Mouse (Mus musculus): ENCODE data around the gene Vps36. TPM values are rescaled to one million over a fixed set of nuclear protein-coding genes. Genes with fewer than 3 reads are reported as not detected.

Vps36 gene
- polyA plus RNA-seq, 2 experiments, result 4.9 to 7.8 TPM

DNA sequence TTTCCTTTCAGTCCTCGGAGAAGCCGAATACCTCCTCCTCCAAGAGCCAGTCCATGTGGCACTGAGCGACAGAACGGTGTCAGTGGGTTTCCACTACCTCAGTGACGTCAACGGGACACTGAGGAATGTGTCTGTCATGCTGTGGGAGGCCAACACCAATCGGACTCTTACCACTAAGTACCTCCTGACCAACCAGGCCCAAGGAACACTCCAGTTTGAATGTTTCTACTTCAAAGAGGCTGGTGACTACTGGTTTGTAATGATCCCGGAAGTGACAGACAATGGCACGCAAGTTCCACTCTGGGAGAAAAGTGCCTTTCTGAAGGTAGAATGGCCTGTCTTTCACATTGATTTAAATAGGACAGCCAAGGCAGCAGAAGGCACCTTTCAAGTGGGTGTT, 50.4 kb downstream of the Vps36 start:
- no peak for ATAC-seq (ENCODE audit: insufficient read depth)
- Histone ChIP-seq H3K9ac (replicated peaks) (no peak overlapping the region), H3K36me3 (replicated peaks; ENCODE audit: control insufficient read depth, insufficient read depth, low read depth) (no peaks in the 10 kb centered on the region), H3K4me1 (replicated peaks; ENCODE audit: control insufficient read depth in 2 of 2, insufficient read depth in 2 of 2, low read length in 1 of 2) (no peaks in the 10 kb centered on the region), H3K27ac (no peak overlapping the region), H3K4me3 (ENCODE audit: insufficient read depth in 1 of 2, low read depth in 2 of 2, low read length in 2 of 2) (no peak overlapping the region), H3K4me2 (ENCODE audit: low read depth) (no peak overlapping the region), H3K27me3 (ENCODE audit: control insufficient read depth, insufficient read depth, low read length) (no peaks in the 10 kb centered on the region), H3K9me3 (ENCODE audit: control insufficient read depth, low read length) (no peaks in the 10 kb centered on the region)
- DNase-seq (ENCODE audit: low read depth in 3 of 3, low spot score in 3 of 3), result no peak
- TF ChIP-seq EP300 (IDR thresholded peaks at IDR 0.05; ENCODE audit: low read depth) (no peak), CTCF (IDR thresholded peaks at IDR 0.05; ENCODE audit: low read depth) (no peak)
- WGBS (ENCODE audit: insufficient replicate concordance), result 80% methylated on average over 9 of the region's 9 CpGs

DNA sequence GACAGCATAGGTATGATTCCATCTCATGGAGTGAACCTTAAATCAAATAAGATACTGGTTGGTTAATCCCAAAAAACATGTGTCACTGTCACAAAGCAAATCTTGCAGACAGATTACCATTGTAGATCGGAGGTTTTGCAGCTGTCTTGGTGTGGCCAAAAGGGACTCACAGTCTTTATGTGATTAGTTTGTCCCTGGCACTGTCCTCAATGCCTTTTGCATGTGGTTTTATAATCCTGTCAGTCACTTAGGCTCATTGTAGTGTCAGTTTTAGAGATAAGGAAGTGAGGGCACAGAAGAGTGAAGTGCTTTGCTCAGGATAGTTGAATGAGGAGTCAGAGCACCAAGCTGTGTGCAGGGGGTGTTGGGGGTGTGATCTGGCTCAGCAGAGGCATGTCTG, 53.1 kb downstream of the Vps36 start:
- DNase-seq (ENCODE audit: low read depth in 3 of 3, low spot score in 3 of 3), result no peak
- 13% methylated on average over 1 of the region's 1 CpGs for WGBS (ENCODE audit: insufficient replicate concordance)
- TF ChIP-seq EP300 (IDR thresholded peaks at IDR 0.05; ENCODE audit: low read depth) (no peak), CTCF (IDR thresholded peaks at IDR 0.05; ENCODE audit: low read depth) (no peak)
- Histone ChIP-seq H3K4me1 (replicated peaks; ENCODE audit: control insufficient read depth in 2 of 2, insufficient read depth in 2 of 2, low read length in 1 of 2) (no peaks in the 10 kb centered on the region), H3K4me3 (ENCODE audit: insufficient read depth in 1 of 2, low read depth in 2 of 2, low read length in 2 of 2) (no peak overlapping the region), H3K9ac (replicated peaks) (no peak overlapping the region), H3K4me2 (ENCODE audit: low read depth) (no peak overlapping the region), H3K27me3 (ENCODE audit: control insufficient read depth, insufficient read depth, low read length) (no peaks in the 10 kb centered on the region), H3K9me3 (ENCODE audit: control insufficient read depth, low read length) (no peaks in the 10 kb centered on the region), H3K36me3 (replicated peaks; ENCODE audit: control insufficient read depth, insufficient read depth, low read depth) (no peaks in the 10 kb centered on the region), H3K27ac (no peak overlapping the region)
- ATAC-seq (ENCODE audit: insufficient read depth), result no peak

DNA sequence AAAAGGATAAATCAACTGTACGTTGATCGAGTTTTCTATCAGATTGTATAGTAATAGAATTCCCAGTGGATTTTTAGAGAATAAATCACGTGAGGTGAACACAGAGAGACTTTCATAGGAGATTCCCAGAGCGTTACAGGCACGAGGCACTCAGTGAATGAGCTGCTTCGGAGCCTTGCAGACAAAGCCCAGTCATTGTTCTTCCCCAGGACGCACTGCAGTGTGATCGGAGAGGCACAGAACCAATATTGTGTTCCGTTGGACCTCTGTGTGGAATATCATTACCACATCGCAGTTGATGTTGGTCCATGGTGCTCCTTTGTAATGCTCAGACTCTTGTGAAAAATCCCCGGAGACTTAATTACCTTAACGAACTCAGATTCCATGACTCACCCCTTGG, 55.3 kb downstream of the Vps36 start:
- Histone ChIP-seq H3K4me1 (replicated peaks; ENCODE audit: control insufficient read depth in 2 of 2, insufficient read depth in 2 of 2, low read length in 1 of 2) (no peaks in the 10 kb centered on the region), H3K9ac (replicated peaks) (no peak overlapping the region), H3K36me3 (replicated peaks; ENCODE audit: control insufficient read depth, insufficient read depth, low read depth) (no peaks in the 10 kb centered on the region), H3K9me3 (ENCODE audit: control insufficient read depth, low read length) (no peaks in the 10 kb centered on the region), H3K4me2 (ENCODE audit: low read depth) (no peak overlapping the region), H3K4me3 (ENCODE audit: insufficient read depth in 1 of 2, low read depth in 2 of 2, low read length in 2 of 2) (no peak overlapping the region), H3K27ac (no peak overlapping the region), H3K27me3 (ENCODE audit: control insufficient read depth, insufficient read depth, low read length) (no peaks in the 10 kb centered on the region)
- DNase-seq (ENCODE audit: low read depth in 3 of 3, low spot score in 3 of 3) (no peak), ATAC-seq (ENCODE audit: insufficient read depth) (no peak)
- WGBS (ENCODE audit: insufficient replicate concordance), result 78% methylated on average over 12 of the region's 12 CpGs
- TF ChIP-seq EP300 (IDR thresholded peaks at IDR 0.05; ENCODE audit: low read depth) (no peak), CTCF (IDR thresholded peaks at IDR 0.05; ENCODE audit: low read depth) (no peak)

GRCm38 (mm10) chr8:22249080-22249479, 56.5 kb downstream of the Vps36 start:
- Histone ChIP-seq H3K4me3 (ENCODE audit: insufficient read depth in 1 of 2, low read depth in 2 of 2, low read length in 2 of 2) (no peak overlapping the region), H3K4me2 (ENCODE audit: low read depth) (no peak overlapping the region), H3K4me1 (replicated peaks; ENCODE audit: control insufficient read depth in 2 of 2, insufficient read depth in 2 of 2, low read length in 1 of 2) (no peaks in the 10 kb centered on the region), H3K9me3 (ENCODE audit: control insufficient read depth, low read length) (no peaks in the 10 kb centered on the region), H3K27ac (no peak overlapping the region), H3K36me3 (replicated peaks; ENCODE audit: control insufficient read depth, insufficient read depth, low read depth) (no peaks in the 10 kb centered on the region), H3K9ac (replicated peaks) (no peak overlapping the region), H3K27me3 (ENCODE audit: control insufficient read depth, insufficient read depth, low read length) (no peaks in the 10 kb centered on the region)
- ATAC-seq (ENCODE audit: insufficient read depth) (no peak), DNase-seq (ENCODE audit: low read depth in 3 of 3, low spot score in 3 of 3) (no peak)
- no peak for TF ChIP-seq CTCF (IDR thresholded peaks at IDR 0.05; ENCODE audit: low read depth)
- TF ChIP-seq EP300 (IDR thresholded peaks at IDR 0.05; ENCODE audit: low read depth), result no peak
- WGBS (ENCODE audit: insufficient replicate concordance), result 56% methylated on average over 9 of the region's 9 CpGs

GRCm38 (mm10) chr8:22258946-22259450, 66.4 kb downstream of the Vps36 start:
- no peak overlapping the region for H3K4me3 ChIP-seq (ENCODE audit: insufficient read depth in 1 of 2, low read depth in 2 of 2, low read length in 2 of 2)
- H3K4me2 ChIP-seq (ENCODE audit: low read depth), result no peak overlapping the region
- no peak overlapping the region for H3K9ac ChIP-seq (replicated peaks)
- H3K36me3 ChIP-seq (replicated peaks; ENCODE audit: control insufficient read depth, insufficient read depth, low read depth), result no peaks in the 10 kb centered on the region
- no peaks in the 10 kb centered on the region for H3K9me3 ChIP-seq (ENCODE audit: control insufficient read depth, low read length)
- 78% methylated on average over 18 of the region's 18 CpGs for WGBS (ENCODE audit: insufficient replicate concordance)
- DNase-seq (ENCODE audit: low read depth in 3 of 3, low spot score in 3 of 3) (no peak), ATAC-seq (ENCODE audit: insufficient read depth) (no peak)
- no peak for TF ChIP-seq EP300 (IDR thresholded peaks at IDR 0.05; ENCODE audit: low read depth)
- no peak for TF ChIP-seq CTCF (IDR thresholded peaks at IDR 0.05; ENCODE audit: low read depth)
- no peaks in the 10 kb centered on the region for H3K27me3 ChIP-seq (ENCODE audit: control insufficient read depth, insufficient read depth, low read length)
- H3K27ac ChIP-seq, result no peak overlapping the region
- H3K4me1 ChIP-seq (replicated peaks; ENCODE audit: control insufficient read depth in 2 of 2, insufficient read depth in 2 of 2, low read length in 1 of 2), result 0 out of 4 replicates have a peak, but pooled peaks cover 0 to 2% of the 10 kb centered on the region in 2 experiments

Data from liver, embryonic 14.5 days (tissue).